Mouse (Mus musculus) thymus, postnatal 10 days (tissue): Measurements from ENCODE around the gene Serp1.

Experiments used
- DNase-seq, 2 experiments: peaks; one replicate each; pipeline ENCODE4 v3.0.0; 2021; ENCODE audit warnings: low spot score in 2 of 2

Serp1 gene

GRCm38 (mm10) chr3:58525652-58526407 is at the start of gene Serp1, which contains the start of gene Eif2a:
Gene Serp1 (minus strand): TSS chr3:58525892.
Gene Eif2a (plus strand): TSS chr3:58525821.
- peak; percentile 97 to 98 for DNase-seq

- no peak for DNase-seq
Measured at GRCm38 (mm10) chr3:58570821-58571220, 45.1 kb upstream of the Serp1 start.

GRCm38 (mm10) chr3:58561437-58561836 is 35.7 kb upstream of the Serp1 start:
- DNase-seq, result no peak

- no peak for DNase-seq
Measured at GRCm38 (mm10) chr3:58559887-58560286, 34.2 kb upstream of the Serp1 start.

GRCm38 (mm10) chr3:58556649-58557048 is 31.0 kb upstream of the Serp1 start:
- no peak for DNase-seq

GRCm38 (mm10) chr3:58552001-58552811 is 26.5 kb upstream of the Serp1 start:
- no peak for DNase-seq

GRCm38 (mm10) chr3:58536573-58536972 is 10.9 kb upstream of the Serp1 start:
- DNase-seq, result no peak

GRCm38 (mm10) chr3:58526408-58526737 is 681 bp upstream of the Serp1 start:
- DNase-seq, result no peak

GRCm38 (mm10) chr3:58525166-58525565 is 526 bp downstream of the Serp1 start:
- no peak for DNase-seq

GRCm38 (mm10) chr3:58524246-58524645 is 1.4 kb downstream of the Serp1 start:
- DNase-seq, result no peak

GRCm38 (mm10) chr3:58523386-58523785 is 2.3 kb downstream of the Serp1 start:
- no peak for DNase-seq

- no peak for DNase-seq
Measured at GRCm38 (mm10) chr3:58521361-58521760, 4.3 kb downstream of the Serp1 start.

- no peak for DNase-seq
Measured at GRCm38 (mm10) chr3:58520286-58520685, 5.4 kb downstream of the Serp1 start.

GRCm38 (mm10) chr3:58519536-58519935 is 6.2 kb downstream of the Serp1 start:
- DNase-seq, result no peak

GRCm38 (mm10) chr3:58518962-58519361 is 6.7 kb downstream of the Serp1 start:
- DNase-seq, result no peak

GRCm38 (mm10) chr3:58517800-58518199 is 7.9 kb downstream of the Serp1 start:
- DNase-seq, result no peak

GRCm38 (mm10) chr3:58517258-58517657 is 8.4 kb downstream of the Serp1 start:
- no peak for DNase-seq

- no peak for DNase-seq
Measured at GRCm38 (mm10) chr3:58516602-58516976, 9.1 kb downstream of the Serp1 start.

- no peak for DNase-seq
Measured at GRCm38 (mm10) chr3:58515947-58516601, 9.6 kb downstream of the Serp1 start.

- no peak for DNase-seq
Measured at GRCm38 (mm10) chr3:58513483-58513882, 12.2 kb downstream of the Serp1 start.

- DNase-seq, result no peak
Measured at GRCm38 (mm10) chr3:58512740-58513139, 13.0 kb downstream of the Serp1 start.

GRCm38 (mm10) chr3:58511581-58511980 is 14.1 kb downstream of the Serp1 start:
- no peak for DNase-seq
